Mouse (Mus musculus) kidney, embryonic 16.5 days (tissue): ENCODE measurements around the gene Cog1. TPM values are rescaled to one million over a fixed set of nuclear protein-coding genes. Genes with fewer than 3 reads are reported as not detected.

ENCODE experiments used
- ATAC-seq: fragments of 200-750 bp; cut with Nextera tagmentation; 2 replicates; pipeline ENCODE4 v1.8.0; 2017; ENCODE audit warnings: moderate TSS enrichment; ENCODE audit not compliant: low FRiP score, low TSS enrichment
- H3K27ac ChIP-seq: fragments of 300-500 bp; sonication (generic); 2 replicates; pipeline ENCODE4 v1.5.1; 2014; ENCODE audit warnings: low read length
- H3K27me3 ChIP-seq: fragments of 300-500 bp; sonication (generic); 2 replicates; pipeline ENCODE4 v1.6.1; 2014; ENCODE audit warnings: low read length, control low read depth, mixed read lengths; ENCODE audit not compliant: insufficient read depth
- H3K36me3 ChIP-seq: fragments of 300-500 bp; sonication (generic); 2 replicates; pipeline ENCODE4 v1.6.1; 2014; ENCODE audit warnings: low read length, control low read depth, mixed read lengths; ENCODE audit not compliant: insufficient read depth
- H3K4me1 ChIP-seq: fragments of 300-500 bp; sonication (generic); 2 replicates; pipeline ENCODE4 v1.6.1; 2014; ENCODE audit warnings: low read length, control low read depth, mixed read lengths; ENCODE audit not compliant: insufficient read depth
- H3K4me2 ChIP-seq: fragments of 300-500 bp; sonication (generic); replicated peaks from 2 replicates; pipeline ENCODE4 v1.6.1; 2014; ENCODE audit warnings: low read depth, low read length
- H3K4me3 ChIP-seq: fragments of 300-500 bp; sonication (generic); 2 replicates; pipeline ENCODE4 v1.5.1; 2014; ENCODE audit warnings: mild to moderate bottlenecking, low read length
- H3K9ac ChIP-seq: fragments of 300-500 bp; sonication (generic); replicated peaks from 2 replicates; pipeline ENCODE4 v1.6.1; 2014; ENCODE audit warnings: low read length
- H3K9me3 ChIP-seq: fragments of 300-500 bp; sonication (generic); 2 replicates; pipeline ENCODE4 v1.6.1; 2016; ENCODE audit warnings: low read length, control low read depth
- WGBS: fragments of 180-500 bp; shearing (Covaris S2); extraction: QIAGEN DNeasy Blood & Tissue Kit; methylation state at CpG from one replicate; pipeline ENCODE4 v1.1.7; 2014; 5-methylcytosine and 5-hydroxymethylcytosine counted together
- polyA plus RNA-seq: library from polyadenylated mRNA; unstranded; fragments of >200 nt; fragmentation: Nextera tagmentation; extraction: Ambion mirVana; gene quantifications from 2 replicates; pipeline ENCODE4 v1.2.1, GENCODE M21; 2015

Cog1 gene
- polyA plus RNA-seq = 25.1 and 28.2 TPM in 2 replicates

- peak within 1 kb of the TSS; percentile 84 for H3K27ac ChIP-seq
- H3K4me1 ChIP-seq = peaks cover 41% of the 10 kb centered on the region
- H3K27me3 ChIP-seq = no peaks in the 10 kb centered on the region
- H3K4me2 ChIP-seq = peak within 1 kb of the TSS; percentile 80
- H3K4me3 ChIP-seq = peak within 1 kb of the TSS; percentile 95
- WGBS = 42% methylated on average over 26 of the region's 26 CpGs
- no peaks in the 10 kb centered on the region for H3K9me3 ChIP-seq
- no peak; the same call in 1 of the 2 replicates for ATAC-seq
- peak within 1 kb of the TSS; percentile 96 for H3K9ac ChIP-seq
- H3K36me3 ChIP-seq = peaks cover 20% of the 10 kb centered on the region
Observed at GRCm38 (mm10) chr11:113648690-113649352, at the start of gene Cog1. Gene Cog1 (plus strand): TSS chr11:113649169.

- no peak for ATAC-seq
- no peaks in the 10 kb centered on the region for H3K36me3 ChIP-seq
- no peak overlapping the region for H3K27ac ChIP-seq
- H3K4me2 ChIP-seq = no peak overlapping the region
- H3K9ac ChIP-seq = no peak overlapping the region
- no peak overlapping the region for H3K4me3 ChIP-seq
- WGBS = 64% methylated on average over 18 of the region's 18 CpGs
- no peaks in the 10 kb centered on the region for H3K4me1 ChIP-seq
- no peaks in the 10 kb centered on the region for H3K9me3 ChIP-seq
- H3K27me3 ChIP-seq = no peaks in the 10 kb centered on the region
Observed at GRCm38 (mm10) chr11:113600526-113601245, 48.3 kb upstream of the Cog1 start.

GRCm38 (mm10) chr11:113601616-113602343, 47.2 kb upstream of the Cog1 start:
- H3K36me3 ChIP-seq = no peaks in the 10 kb centered on the region
- H3K4me2 ChIP-seq = no peak overlapping the region
- H3K9ac ChIP-seq = no peak overlapping the region
- no peaks in the 10 kb centered on the region for H3K27me3 ChIP-seq
- H3K27ac ChIP-seq = no peak overlapping the region
- ATAC-seq = no peak
- 58% methylated on average over 12 of the region's 12 CpGs for WGBS
- H3K4me1 ChIP-seq = no peaks in the 10 kb centered on the region
- no peaks in the 10 kb centered on the region for H3K9me3 ChIP-seq
- no peak overlapping the region for H3K4me3 ChIP-seq

- H3K27me3 ChIP-seq = no peaks in the 10 kb centered on the region
- H3K27ac ChIP-seq = no peak overlapping the region
- no peak overlapping the region for H3K9ac ChIP-seq
- ATAC-seq = no peak
- H3K9me3 ChIP-seq = no peaks in the 10 kb centered on the region
- H3K36me3 ChIP-seq = no peaks in the 10 kb centered on the region
- WGBS = 98% methylated on average over 12 of the region's 12 CpGs
- no peak overlapping the region for H3K4me2 ChIP-seq
- H3K4me3 ChIP-seq = no peak overlapping the region
- H3K4me1 ChIP-seq = peaks cover 28% of the 10 kb centered on the region
Observed at GRCm38 (mm10) chr11:113607556-113607955, 41.4 kb upstream of the Cog1 start.

GRCm38 (mm10) chr11:113609581-113609980, 39.4 kb upstream of the Cog1 start:
- Histone ChIP-seq H3K27me3 (no peaks in the 10 kb centered on the region), H3K36me3 (no peaks in the 10 kb centered on the region), H3K9me3 (no peaks in the 10 kb centered on the region), H3K4me3 (no peak overlapping the region), H3K9ac (no peak overlapping the region), H3K4me2 (no peak overlapping the region), H3K27ac (no peak overlapping the region), H3K4me1 (peaks cover 28% of the 10 kb centered on the region)
- WGBS = 66% methylated on average over 5 of the region's 5 CpGs
- ATAC-seq = no peak

- H3K9me3 ChIP-seq = no peaks in the 10 kb centered on the region
- no peak overlapping the region for H3K4me2 ChIP-seq
- H3K4me1 ChIP-seq = peaks cover 28% of the 10 kb centered on the region
- H3K9ac ChIP-seq = 0 out of 2 replicates have a peak overlapping the region, but pooled peaks have one; percentile 26
- H3K36me3 ChIP-seq = no peaks in the 10 kb centered on the region
- no peak overlapping the region for H3K4me3 ChIP-seq
- no peaks in the 10 kb centered on the region for H3K27me3 ChIP-seq
- ATAC-seq = no peak
- WGBS = 22% methylated on average over 5 of the region's 5 CpGs
- H3K27ac ChIP-seq = no peak overlapping the region
Observed at GRCm38 (mm10) chr11:113610266-113610665, 38.7 kb upstream of the Cog1 start.

- ATAC-seq = no peak
- H3K4me2 ChIP-seq = no peak overlapping the region
- WGBS = 72% methylated on average over 10 of the region's 10 CpGs
Observed at GRCm38 (mm10) chr11:113611112-113611646, 37.8 kb upstream of the Cog1 start.

GRCm38 (mm10) chr11:113611664-113612611, 37.0 kb upstream of the Cog1 start:
- no peaks in the 10 kb centered on the region for H3K9me3 ChIP-seq

More at GRCm38 (mm10) chr11:113611112-113611646, 37.8 kb upstream of the Cog1 start:
- peak overlapping the region; percentile 37 for H3K27ac ChIP-seq
- no peaks in the 10 kb centered on the region for H3K27me3 ChIP-seq
- peaks cover 28% of the 10 kb centered on the region for H3K4me1 ChIP-seq
- H3K36me3 ChIP-seq = no peaks in the 10 kb centered on the region
- 0 out of 2 replicates have a peak overlapping the region, but pooled peaks have one; percentile 45 for H3K9ac ChIP-seq
- H3K9me3 ChIP-seq = no peaks in the 10 kb centered on the region
- H3K4me3 ChIP-seq = no peak overlapping the region

GRCm38 (mm10) chr11:113614476-113614875, 34.5 kb upstream of the Cog1 start:
- ATAC-seq = no peak
- Histone ChIP-seq H3K9me3 (no peaks in the 10 kb centered on the region), H3K4me3 (no peak overlapping the region), H3K4me2 (no peak overlapping the region), H3K4me1 (peaks cover 50% of the 10 kb centered on the region), H3K9ac (no peak overlapping the region), H3K27ac (no peak overlapping the region), H3K27me3 (peaks cover 9% of the 10 kb centered on the region), H3K36me3 (no peaks in the 10 kb centered on the region)
- WGBS = 88% methylated on average over 6 of the region's 6 CpGs

More at GRCm38 (mm10) chr11:113611664-113612611, 37.0 kb upstream of the Cog1 start:
- peak overlapping the region; percentile 46 for H3K4me2 ChIP-seq
- 14% methylated on average over 24 of the region's 24 CpGs for WGBS
- H3K4me1 ChIP-seq = peaks cover 28% of the 10 kb centered on the region
- H3K27ac ChIP-seq = peak overlapping the region; percentile 37
- H3K4me3 ChIP-seq = 0 out of 2 replicates have a peak overlapping the region, but pooled peaks have one; percentile 11
- H3K9ac ChIP-seq = peak overlapping the region; percentile 45; the same call in 1 of the 2 replicates
- no peaks in the 10 kb centered on the region for H3K36me3 ChIP-seq
- H3K27me3 ChIP-seq = no peaks in the 10 kb centered on the region
- peak; percentile 55 for ATAC-seq
